Mouse (Mus musculus): ENCODE measurements around the gene Srl. TPM values are rescaled to one million over a fixed set of nuclear protein-coding genes. Genes with fewer than 3 reads are reported as not detected.

The Srl gene
- polyA plus RNA-seq, 1 experiment = 0.03 TPM

GRCm38 (mm10) chr16:4431013-4431412 is 110.6 kb downstream of the Srl start:
- H3K27me3 ChIP-seq (replicated peaks) = peaks cover 33% of the 10 kb centered on the region
- no peaks in the 10 kb centered on the region for H3K36me3 ChIP-seq (replicated peaks; ENCODE audit: low read length)
- H3K4me1 ChIP-seq = peaks cover 63% of the 10 kb centered on the region
- peaks cover 16% of the 10 kb centered on the region for H3K9me3 ChIP-seq
- no peak overlapping the region for H3K4me3 ChIP-seq (replicated peaks)
- no peak for TF ChIP-seq GATA1 (IDR thresholded peaks at IDR 0.05; ENCODE audit: borderline replicate concordance, low read length)
- no peak for TF ChIP-seq FLI1 (IDR thresholded peaks at IDR 0.05; ENCODE audit: low read length)

DNA sequence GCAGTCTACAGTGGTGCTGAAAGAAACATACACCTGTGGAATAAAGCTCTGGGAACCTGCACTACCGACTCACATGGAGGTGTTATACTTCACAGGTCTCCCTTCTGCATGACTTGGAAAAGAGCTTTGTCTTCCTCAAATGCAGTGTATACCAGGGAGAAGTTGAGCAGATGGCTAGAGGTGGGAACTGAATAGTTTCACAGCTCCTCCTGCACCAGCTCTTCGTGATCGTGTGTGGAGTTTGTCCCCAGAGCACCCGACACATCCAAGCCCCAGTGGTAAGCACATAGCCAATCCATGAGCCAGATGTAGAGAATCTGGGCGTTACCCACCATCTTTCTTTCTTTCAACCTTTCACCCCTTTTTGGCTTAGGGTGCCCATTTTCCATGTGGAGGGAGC is 111.4 kb downstream of the Srl start:
- Histone ChIP-seq H3K4me3 (replicated peaks) (no peak overlapping the region), H3K9me3 (peaks cover 16% of the 10 kb centered on the region), H3K4me1 (peaks cover 63% of the 10 kb centered on the region), H3K36me3 (replicated peaks; ENCODE audit: low read length) (no peaks in the 10 kb centered on the region), H3K27me3 (replicated peaks) (peaks cover 33% of the 10 kb centered on the region)
- TF ChIP-seq GATA1 (IDR thresholded peaks at IDR 0.05; ENCODE audit: borderline replicate concordance, low read length) (no peak), FLI1 (IDR thresholded peaks at IDR 0.05; ENCODE audit: low read length) (no peak)

Other genes starting within 250 kb of the Srl start
- gene Adcy9, start 121.3 kb downstream of the Srl start, polyA plus RNA-seq (2012; ENCODE audit: insufficient read depth, low replicate concordance) = 1.9 and 3.5 TPM in 2 replicates
- gene Tfap4, start 18.0 kb upstream of the Srl start, polyA plus RNA-seq (2012; ENCODE audit: insufficient read depth, low replicate concordance) = 27.6 and 46.2 TPM in 2 replicates
- 0.62 and 2.0 TPM in 2 replicates for gene Glis2, start 52.9 kb upstream of the Srl start, polyA plus RNA-seq (2012; ENCODE audit: insufficient read depth, low replicate concordance)
- gene Pam16, start 83.2 kb upstream of the Srl start, polyA plus RNA-seq (2012; ENCODE audit: insufficient read depth, low replicate concordance) = 137 and 230 TPM in 2 replicates
- gene Vasn, start 98.1 kb upstream of the Srl start, polyA plus RNA-seq (2012; ENCODE audit: insufficient read depth, low replicate concordance) = 0.58 TPM in 1 of 2 replicates, not detected in the other
- gene Dnaja3, start 98.2 kb upstream of the Srl start, polyA plus RNA-seq (2012; ENCODE audit: insufficient read depth, low replicate concordance) = 3.1 and 5.3 TPM in 2 replicates
- gene Coro7, start 138.0 kb upstream of the Srl start, polyA plus RNA-seq (2012; ENCODE audit: insufficient read depth, low replicate concordance) = 62.1 and 104 TPM in 2 replicates
- 3.2 TPM in 1 of 2 replicates, not detected in the other for gene Nmral1, start 177.5 kb upstream of the Srl start, polyA plus RNA-seq (2012; ENCODE audit: insufficient read depth, low replicate concordance)
- gene Hmox2, start 184.5 kb upstream of the Srl start, polyA plus RNA-seq (2012; ENCODE audit: insufficient read depth, low replicate concordance) = 4.3 and 14.6 TPM in 2 replicates
- gene Cdip1, start 248.5 kb upstream of the Srl start, polyA plus RNA-seq (2012; ENCODE audit: insufficient read depth, low replicate concordance) = 9.0 and 22.4 TPM in 2 replicates

Measured in megakaryocyte, embryonic 14.5 days (primary cell).